Mouse (Mus musculus): ENCODE results near the gene Tymp. TPM values are rescaled to one million over a fixed set of nuclear protein-coding genes. Genes with fewer than 3 reads are reported as not detected.

Tymp gene
- polyA plus RNA-seq, 1 experiment from 2014 or later = 2.7 TPM

DNA sequence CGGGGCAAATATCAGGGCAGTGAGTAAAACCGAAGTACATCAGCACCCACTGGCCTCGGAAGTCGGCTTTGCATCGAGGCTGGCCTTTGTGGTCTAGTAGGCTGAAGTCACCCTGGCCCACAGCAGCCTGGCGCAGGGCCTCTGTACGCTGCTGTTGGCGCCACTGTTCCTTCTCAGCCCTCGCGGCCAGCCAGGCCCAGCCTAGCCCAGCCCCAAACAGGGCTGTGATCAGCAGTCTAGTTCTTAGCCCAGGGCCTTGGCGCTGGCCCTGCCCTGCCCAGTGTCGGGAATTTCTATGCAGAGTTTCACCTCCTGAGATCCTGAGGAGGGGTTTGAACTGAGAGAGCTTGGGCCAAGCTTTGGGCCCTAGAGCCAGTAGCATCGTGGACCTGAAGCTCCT, 4.8 kb downstream of the Tymp start:
- WGBS = 93% methylated on average over 13 of the region's 13 CpGs
- no peak overlapping the region for H3K4me2 ChIP-seq (ENCODE audit: low read length)
- ATAC-seq (ENCODE audit: low FRiP score, low TSS enrichment) (no peak), DNase-seq (no peak)
- H3K4me1 ChIP-seq (ENCODE audit: control insufficient read depth, insufficient read depth, low read length) = peaks cover 11% of the 10 kb centered on the region
- H3K36me3 ChIP-seq (ENCODE audit: control insufficient read depth, insufficient read depth, low read length) = peaks cover 57% of the 10 kb centered on the region
- H3K9ac ChIP-seq (replicated peaks; ENCODE audit: low read length) = no peak overlapping the region
- no peaks in the 10 kb centered on the region for H3K9me3 ChIP-seq (ENCODE audit: control insufficient read depth, low read length)
- no peak overlapping the region for H3K4me3 ChIP-seq (replicated peaks; ENCODE audit: low read depth, low read length)
- peaks cover 12% of the 10 kb centered on the region for H3K27me3 ChIP-seq (ENCODE audit: control insufficient read depth, insufficient read depth, low read length)
- H3K27ac ChIP-seq (replicated peaks; ENCODE audit: low read depth, low read length) = no peak overlapping the region

DNA sequence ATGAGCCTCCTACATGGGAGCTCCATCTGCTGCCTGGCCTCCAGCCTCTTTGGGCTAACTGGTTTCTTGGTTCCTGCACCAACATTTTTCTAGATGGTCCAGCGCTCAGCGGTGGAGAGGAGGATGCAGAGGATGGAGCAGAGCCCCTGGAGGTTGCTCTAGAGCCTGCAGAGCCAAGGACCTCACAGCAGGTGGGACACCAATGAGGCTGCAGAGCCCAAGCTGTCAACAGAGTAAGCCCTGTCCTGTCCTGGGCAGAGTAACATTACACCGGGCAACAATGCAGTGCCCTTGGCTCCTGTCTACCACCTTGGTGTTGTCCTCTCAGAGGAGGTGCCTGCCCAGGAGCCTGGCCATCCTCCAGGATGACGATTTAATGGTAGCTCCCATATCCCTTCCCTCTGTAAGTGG, 11.7 kb downstream of the Tymp start:
- ATAC-seq (ENCODE audit: low FRiP score, low TSS enrichment) (no peak), DNase-seq (no peak)
- WGBS = 95% methylated on average over 4 of the region's 4 CpGs
- H3K9ac ChIP-seq (replicated peaks; ENCODE audit: low read length) = no peak overlapping the region
- peaks cover 98% of the 10 kb centered on the region for H3K36me3 ChIP-seq (ENCODE audit: control insufficient read depth, insufficient read depth, low read length)
- H3K4me1 ChIP-seq (ENCODE audit: control insufficient read depth, insufficient read depth, low read length) = no peaks in the 10 kb centered on the region
- H3K4me2 ChIP-seq (ENCODE audit: low read length) = no peak overlapping the region
- H3K27me3 ChIP-seq (ENCODE audit: control insufficient read depth, insufficient read depth, low read length) = no peaks in the 10 kb centered on the region
- no peak overlapping the region for H3K27ac ChIP-seq (replicated peaks; ENCODE audit: low read depth, low read length)
- H3K4me3 ChIP-seq (replicated peaks; ENCODE audit: low read depth, low read length) = no peak overlapping the region
- H3K9me3 ChIP-seq (ENCODE audit: control insufficient read depth, low read length) = no peaks in the 10 kb centered on the region

GRCm38 (mm10) chr15:89363051-89363450, 13.8 kb downstream of the Tymp start:
- DNase-seq (no peak), ATAC-seq (ENCODE audit: low FRiP score, low TSS enrichment) (no peak)
- H3K9ac ChIP-seq (replicated peaks; ENCODE audit: low read length) = no peak overlapping the region
- WGBS = 95% methylated on average over 7 of the region's 7 CpGs
- no peak overlapping the region for H3K4me2 ChIP-seq (ENCODE audit: low read length)
- peaks cover 81% of the 10 kb centered on the region for H3K36me3 ChIP-seq (ENCODE audit: control insufficient read depth, insufficient read depth, low read length)
- no peaks in the 10 kb centered on the region for H3K4me1 ChIP-seq (ENCODE audit: control insufficient read depth, insufficient read depth, low read length)
- H3K27me3 ChIP-seq (ENCODE audit: control insufficient read depth, insufficient read depth, low read length) = no peaks in the 10 kb centered on the region
- no peaks in the 10 kb centered on the region for H3K9me3 ChIP-seq (ENCODE audit: control insufficient read depth, low read length)
- no peak overlapping the region for H3K4me3 ChIP-seq (replicated peaks; ENCODE audit: low read depth, low read length)
- H3K27ac ChIP-seq (replicated peaks; ENCODE audit: low read depth, low read length) = no peak overlapping the region

DNA sequence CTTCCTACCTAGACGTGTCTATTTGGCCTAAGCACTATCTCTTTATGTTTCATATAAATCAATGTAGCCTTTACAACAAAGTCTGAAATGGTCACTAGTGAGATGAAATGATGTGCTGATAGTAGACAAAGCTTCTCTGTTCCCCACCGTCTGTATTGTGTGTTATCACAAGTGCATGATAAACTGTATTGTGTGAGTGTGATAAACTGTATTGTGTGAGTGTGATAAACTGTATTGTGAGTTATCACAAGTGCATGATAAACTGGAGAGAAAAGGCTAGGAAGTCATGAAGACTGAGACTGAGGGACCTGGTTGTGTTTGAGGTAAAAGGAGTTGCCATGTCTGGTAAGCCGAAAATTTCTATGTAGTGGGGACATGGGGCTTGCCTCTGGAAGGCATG, 18.1 kb downstream of the Tymp start:
- Histone ChIP-seq H3K36me3 (ENCODE audit: control insufficient read depth, insufficient read depth, low read length) (peaks cover 38% of the 10 kb centered on the region), H3K9ac (replicated peaks; ENCODE audit: low read length) (no peak overlapping the region), H3K4me2 (ENCODE audit: low read length) (no peak overlapping the region), H3K9me3 (ENCODE audit: control insufficient read depth, low read length) (no peaks in the 10 kb centered on the region), H3K4me1 (ENCODE audit: control insufficient read depth, insufficient read depth, low read length) (peaks cover 18% of the 10 kb centered on the region), H3K27me3 (ENCODE audit: control insufficient read depth, insufficient read depth, low read length) (no peaks in the 10 kb centered on the region), H3K27ac (replicated peaks; ENCODE audit: low read depth, low read length) (no peak overlapping the region), H3K4me3 (replicated peaks; ENCODE audit: low read depth, low read length) (no peak overlapping the region)
- WGBS = 92% methylated on average over 3 of the region's 3 CpGs
- ATAC-seq (ENCODE audit: low FRiP score, low TSS enrichment) (no peak), DNase-seq (no peak)

DNA sequence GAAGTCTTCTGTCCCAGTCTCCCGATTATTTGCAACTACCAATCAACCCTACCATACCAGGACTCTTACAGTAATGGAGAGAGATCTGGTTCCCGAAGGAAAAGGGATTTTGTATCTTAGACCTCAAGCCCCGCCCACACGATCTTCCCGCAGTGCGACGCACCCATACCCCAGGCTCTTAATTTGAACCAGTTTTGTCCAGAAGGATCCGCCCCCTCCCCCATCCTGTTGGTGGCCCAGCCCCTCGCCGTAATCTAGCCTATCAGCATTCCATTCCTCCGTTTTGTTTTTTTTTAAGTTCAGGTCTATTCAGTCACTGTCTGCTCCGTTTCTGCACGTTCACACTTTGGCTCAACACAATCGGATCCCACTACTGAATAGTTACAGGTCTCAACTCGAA, 20.5 kb downstream of the Tymp start:
- Histone ChIP-seq H3K36me3 (ENCODE audit: control insufficient read depth, insufficient read depth, low read length) (peaks cover 37% of the 10 kb centered on the region), H3K4me2 (ENCODE audit: low read length) (peak overlapping the region; percentile 84), H3K4me3 (replicated peaks; ENCODE audit: low read depth, low read length) (peak overlapping the region; percentile 78), H3K9me3 (ENCODE audit: control insufficient read depth, low read length) (no peaks in the 10 kb centered on the region), H3K27ac (replicated peaks; ENCODE audit: low read depth, low read length) (peak overlapping the region; percentile 80; the same call in 1 of the 2 replicates), H3K9ac (replicated peaks; ENCODE audit: low read length) (peak overlapping the region; percentile 71; the same call in 1 of the 2 replicates), H3K27me3 (ENCODE audit: control insufficient read depth, insufficient read depth, low read length) (no peaks in the 10 kb centered on the region), H3K4me1 (ENCODE audit: control insufficient read depth, insufficient read depth, low read length) (peaks cover 18% of the 10 kb centered on the region)
- ATAC-seq (ENCODE audit: low FRiP score, low TSS enrichment) (peak; percentile 31; the same call in 1 of the 2 replicates), DNase-seq (peak; percentile 81)
- WGBS = 1% methylated on average over 15 of the region's 15 CpGs

DNA sequence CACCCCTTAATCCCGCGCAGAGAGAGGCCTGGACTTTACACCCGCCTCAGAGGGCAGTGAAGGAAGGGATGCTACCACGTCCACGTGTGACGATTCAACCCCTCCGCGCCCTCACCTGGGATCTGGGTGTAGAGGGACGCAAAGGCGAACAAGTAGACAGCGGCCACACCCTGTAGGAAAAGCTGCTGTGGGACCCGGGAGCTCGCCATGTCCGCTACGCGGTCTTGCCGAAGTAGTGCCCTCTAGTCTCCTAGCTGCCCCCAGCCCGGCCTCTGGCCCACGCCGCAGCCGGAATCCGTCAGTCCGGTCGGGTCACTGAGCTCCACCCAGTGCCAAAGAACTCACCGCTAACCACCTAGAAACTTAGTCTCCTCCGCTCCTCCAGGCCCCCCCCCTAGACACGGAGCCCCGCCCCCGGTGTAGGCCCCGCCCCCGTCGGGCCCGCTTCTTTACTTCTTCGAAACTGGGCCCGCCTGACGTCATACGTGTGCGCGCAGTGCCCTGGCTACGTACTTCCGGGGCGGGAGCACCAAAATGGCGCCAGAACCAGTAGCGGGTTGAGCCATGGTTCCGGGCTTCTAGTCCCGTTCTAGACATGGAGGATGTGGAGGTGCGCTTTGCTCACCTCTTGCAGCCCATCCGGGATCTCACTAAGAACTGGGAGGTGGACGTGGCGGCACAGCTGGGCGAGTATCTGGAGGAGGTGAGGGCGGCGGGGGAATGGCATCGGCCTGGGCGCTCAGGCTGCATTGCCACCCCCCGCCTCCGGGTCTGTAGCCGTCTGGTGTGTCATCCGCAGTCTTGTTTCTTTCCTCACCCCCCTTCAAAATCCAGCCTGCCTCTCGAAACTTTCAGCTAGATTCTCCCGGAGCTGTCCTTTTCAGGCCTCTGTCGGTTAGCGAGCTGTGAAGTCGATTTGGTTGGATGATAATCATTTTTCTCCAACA, 21.3 kb downstream of the Tymp start, which contains the start of the genes Lmf2 and Ncaph2:
Gene Lmf2 (minus strand): TSS at position 419 of the 947 bp plus-strand sequence.
Gene Ncaph2 (plus strand): TSS at position 479 of the 947 bp plus-strand sequence.
- Histone ChIP-seq H3K36me3 (ENCODE audit: control insufficient read depth, insufficient read depth, low read length) (peaks cover 37% of the 10 kb centered on the region), H3K9ac (replicated peaks; ENCODE audit: low read length) (peak within 1 kb of the TSS; percentile 71), H3K4me2 (ENCODE audit: low read length) (peak within 1 kb of the TSS; percentile 84), H3K27me3 (ENCODE audit: control insufficient read depth, insufficient read depth, low read length) (no peaks in the 10 kb centered on the region), H3K4me3 (replicated peaks; ENCODE audit: low read depth, low read length) (peak within 1 kb of the TSS; percentile 78), H3K4me1 (ENCODE audit: control insufficient read depth, insufficient read depth, low read length) (peaks cover 18% of the 10 kb centered on the region), H3K9me3 (ENCODE audit: control insufficient read depth, low read length) (no peaks in the 10 kb centered on the region), H3K27ac (replicated peaks; ENCODE audit: low read depth, low read length) (peak within 1 kb of the TSS; percentile 80)
- ATAC-seq (ENCODE audit: low FRiP score, low TSS enrichment) (peak; percentile 94), DNase-seq (peak; percentile 99)
- WGBS = under 1% methylated on average over 64 of the region's 64 CpGs

DNA sequence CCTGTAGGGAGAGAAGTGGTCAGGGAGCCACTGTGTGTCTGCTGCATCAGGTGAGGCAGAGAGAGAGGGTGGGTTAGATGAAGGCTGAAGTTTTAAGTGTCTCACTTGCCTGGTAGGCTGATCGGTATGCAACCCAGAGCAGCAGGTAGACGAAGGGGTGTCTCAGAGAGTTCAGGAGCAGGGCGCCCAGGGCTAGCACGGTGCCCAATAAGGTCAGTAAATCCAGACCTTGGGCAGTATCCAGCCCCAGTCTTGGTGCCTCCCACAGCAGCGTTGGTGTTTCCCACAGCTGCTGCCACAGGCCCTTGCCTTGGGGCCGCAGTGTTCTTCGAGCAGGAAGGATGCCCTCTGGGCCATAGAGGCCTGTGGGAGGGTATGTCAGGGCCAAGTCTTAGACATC, 22.4 kb downstream of the Tymp start:
- H3K4me3 ChIP-seq (replicated peaks; ENCODE audit: low read depth, low read length) = peak overlapping the region; percentile 78
- no peak overlapping the region for H3K27ac ChIP-seq (replicated peaks; ENCODE audit: low read depth, low read length)
- H3K36me3 ChIP-seq (ENCODE audit: control insufficient read depth, insufficient read depth, low read length) = peaks cover 35% of the 10 kb centered on the region
- no peaks in the 10 kb centered on the region for H3K9me3 ChIP-seq (ENCODE audit: control insufficient read depth, low read length)
- H3K4me2 ChIP-seq (ENCODE audit: low read length) = peak overlapping the region; percentile 84
- ATAC-seq (ENCODE audit: low FRiP score, low TSS enrichment) = no peak
- no peak for DNase-seq
- peaks cover 18% of the 10 kb centered on the region for H3K4me1 ChIP-seq (ENCODE audit: control insufficient read depth, insufficient read depth, low read length)
- peak overlapping the region; percentile 71 for H3K9ac ChIP-seq (replicated peaks; ENCODE audit: low read length)
- WGBS = 86% methylated on average over 7 of the region's 7 CpGs
- no peaks in the 10 kb centered on the region for H3K27me3 ChIP-seq (ENCODE audit: control insufficient read depth, insufficient read depth, low read length)

- H3K9me3 ChIP-seq (ENCODE audit: control insufficient read depth, low read length) = no peaks in the 10 kb centered on the region
- no peak overlapping the region for H3K4me2 ChIP-seq (ENCODE audit: low read length)
- H3K4me3 ChIP-seq (replicated peaks; ENCODE audit: low read depth, low read length) = no peak overlapping the region
- WGBS = 96% methylated on average over 16 of the region's 16 CpGs
- no peak for DNase-seq
- H3K9ac ChIP-seq (replicated peaks; ENCODE audit: low read length) = no peak overlapping the region; the same call in 1 of the 2 replicates
- H3K27me3 ChIP-seq (ENCODE audit: control insufficient read depth, insufficient read depth, low read length) = no peaks in the 10 kb centered on the region
- peaks cover 18% of the 10 kb centered on the region for H3K4me1 ChIP-seq (ENCODE audit: control insufficient read depth, insufficient read depth, low read length)
- peaks cover 35% of the 10 kb centered on the region for H3K36me3 ChIP-seq (ENCODE audit: control insufficient read depth, insufficient read depth, low read length)
- no peak for ATAC-seq (ENCODE audit: low FRiP score, low TSS enrichment)
- no peak overlapping the region for H3K27ac ChIP-seq (replicated peaks; ENCODE audit: low read depth, low read length)
Observed at GRCm38 (mm10) chr15:89353837-89354236, 23.0 kb downstream of the Tymp start.
